Mouse (Mus musculus) E14TG2a.4 (cell line): Measurements from ENCODE around the gene Egfl8.
A peak's percentile ranks its signal among the peaks of the same experiment; 100 is the strongest.

Experiments
- H3K27me3 ChIP-seq: 2 replicates; pipeline ENCODE4 v1.6.1; 2014; ENCODE audit warnings: low read length, control low read depth; ENCODE audit not compliant: insufficient read depth
- H3K36me3 ChIP-seq: 2 replicates; pipeline ENCODE4 v1.6.1; 2014; ENCODE audit warnings: low read length, control low read depth; ENCODE audit not compliant: insufficient read depth
- H3K4me1 ChIP-seq: replicated peaks from 2 replicates; pipeline ENCODE4 v1.6.1; 2014; ENCODE audit warnings: low read depth, low read length, control low read depth
- H3K4me3 ChIP-seq: replicated peaks from 2 replicates; pipeline ENCODE4 v1.5.1; 2014; ENCODE audit warnings: mild to moderate bottlenecking, low read length
- H3K9me3 ChIP-seq: 2 replicates; pipeline ENCODE4 v1.6.1; 2014; ENCODE audit warnings: low read length, control low read depth
- CTCF ChIP-seq: conservative IDR thresholded peaks from 2 replicates; pipeline ENCODE4 v1.5.1; 2014; ENCODE audit warnings: low read length
- NANOG ChIP-seq: IDR thresholded peaks from 2 replicates; pipeline ENCODE4 v1.6.1; 2014; ENCODE audit warnings: borderline replicate concordance, low read length, mixed read lengths
- POU5F1 ChIP-seq: IDR thresholded peaks from 2 replicates; pipeline ENCODE4 v1.6.1; 2014; ENCODE audit warnings: low read length, borderline replicate concordance

Gene Egfl8

GRCm38 (mm10) chr17:34585877-34586771 lies 29.6 kb downstream of the Egfl8 start:
- H3K4me1 ChIP-seq, result peaks cover 79% of the 10 kb centered on the region
- H3K27me3 ChIP-seq, result no peaks in the 10 kb centered on the region
- peaks cover 8% of the 10 kb centered on the region; the same call in 1 of the 2 replicates for H3K9me3 ChIP-seq
- H3K36me3 ChIP-seq, result peaks cover 39% of the 10 kb centered on the region
- peak overlapping the region; percentile 91 for H3K4me3 ChIP-seq
- no peak for TF ChIP-seq NANOG
- no peak for TF ChIP-seq POU5F1
- no peak for TF ChIP-seq CTCF

- peaks cover 8% of the 10 kb centered on the region; the same call in 1 of the 2 replicates for H3K9me3 ChIP-seq
- H3K4me1 ChIP-seq, result peaks cover 69% of the 10 kb centered on the region
- H3K27me3 ChIP-seq, result no peaks in the 10 kb centered on the region
- peaks cover 49% of the 10 kb centered on the region for H3K36me3 ChIP-seq
- no peak overlapping the region for H3K4me3 ChIP-seq
- TF ChIP-seq POU5F1 (no peak), NANOG (no peak), CTCF (no peak)
These were observed 30.6 kb downstream of the Egfl8 start for GRCm38 (mm10) chr17:34585121-34585520.

DNA sequence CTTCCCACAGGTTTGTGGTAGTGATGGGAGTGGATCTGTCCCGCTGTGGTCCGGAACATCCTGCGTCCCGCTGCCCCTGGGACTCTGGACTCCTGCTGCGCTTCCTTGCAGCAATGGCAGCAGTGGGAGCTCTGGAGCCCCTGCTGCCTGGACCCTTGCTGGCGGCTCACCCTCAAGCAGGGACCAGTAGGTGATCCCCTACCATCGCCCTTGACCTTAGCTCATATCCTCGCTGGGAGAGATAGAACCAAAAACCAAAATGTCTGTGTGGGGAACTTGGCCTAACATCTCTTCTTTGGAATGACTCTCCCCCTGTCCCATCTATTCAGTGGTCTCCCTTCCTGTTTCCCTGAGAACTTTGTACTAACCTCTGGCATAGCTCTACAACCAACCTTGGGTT lies 32.0 kb downstream of the Egfl8 start:
- no peaks in the 10 kb centered on the region for H3K27me3 ChIP-seq
- H3K36me3 ChIP-seq, result peaks cover 59% of the 10 kb centered on the region
- 0 out of 2 replicates have a peak overlapping the region, but pooled peaks have one; percentile 21 for H3K4me3 ChIP-seq
- peaks cover 57% of the 10 kb centered on the region for H3K4me1 ChIP-seq
- no peak for TF ChIP-seq CTCF
- TF ChIP-seq NANOG, result no peak
- no peak for TF ChIP-seq POU5F1
- peaks cover 8% of the 10 kb centered on the region; the same call in 1 of the 2 replicates for H3K9me3 ChIP-seq

GRCm38 (mm10) chr17:34583397-34583796 lies 32.4 kb downstream of the Egfl8 start:
- Histone ChIP-seq H3K27me3 (no peaks in the 10 kb centered on the region), H3K9me3 (peaks cover 8% of the 10 kb centered on the region; the same call in 1 of the 2 replicates), H3K36me3 (peaks cover 63% of the 10 kb centered on the region), H3K4me1 (peaks cover 53% of the 10 kb centered on the region), H3K4me3 (0 out of 2 replicates have a peak overlapping the region, but pooled peaks have one; percentile 21)
- TF ChIP-seq POU5F1, result no peak
- TF ChIP-seq CTCF, result no peak
- no peak for TF ChIP-seq NANOG

DNA sequence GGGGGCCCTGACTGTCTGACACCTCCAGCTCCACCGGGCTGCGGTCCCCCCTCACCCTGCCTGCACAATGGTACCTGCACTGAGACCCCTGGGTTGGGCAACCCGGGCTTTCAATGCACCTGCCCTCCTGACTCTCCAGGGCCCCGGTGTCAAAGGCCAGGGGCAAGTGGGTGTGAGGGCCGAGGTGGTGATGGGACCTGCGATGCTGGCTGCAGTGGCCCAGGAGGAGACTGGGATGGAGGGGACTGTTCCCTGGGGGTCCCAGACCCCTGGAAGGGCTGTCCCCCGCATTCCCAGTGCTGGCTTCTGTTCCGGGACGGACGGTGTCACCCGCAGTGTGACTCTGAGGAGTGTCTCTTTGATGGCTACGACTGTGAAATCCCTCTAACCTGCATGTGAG lies 33.2 kb downstream of the Egfl8 start:
- Histone ChIP-seq H3K9me3 (peaks cover 8% of the 10 kb centered on the region; the same call in 1 of the 2 replicates), H3K36me3 (peaks cover 72% of the 10 kb centered on the region), H3K4me3 (no peak overlapping the region), H3K27me3 (no peaks in the 10 kb centered on the region), H3K4me1 (peaks cover 46% of the 10 kb centered on the region)
- TF ChIP-seq POU5F1 (no peak), CTCF (no peak), NANOG (no peak)

GRCm38 (mm10) chr17:34578070-34578469 lies 37.7 kb downstream of the Egfl8 start:
- no peaks in the 10 kb centered on the region for H3K27me3 ChIP-seq
- H3K36me3 ChIP-seq, result peaks cover 94% of the 10 kb centered on the region
- no peak overlapping the region for H3K4me3 ChIP-seq
- H3K9me3 ChIP-seq, result peaks cover 8% of the 10 kb centered on the region; the same call in 1 of the 2 replicates
- TF ChIP-seq POU5F1 (no peak), CTCF (no peak), NANOG (no peak)
- peaks cover 26% of the 10 kb centered on the region for H3K4me1 ChIP-seq

- no peaks in the 10 kb centered on the region for H3K27me3 ChIP-seq
- H3K36me3 ChIP-seq, result peaks cover 95% of the 10 kb centered on the region
- H3K9me3 ChIP-seq, result 0 out of 2 replicates have a peak, but pooled peaks cover 3% of the 10 kb centered on the region
- H3K4me3 ChIP-seq, result no peak overlapping the region
- TF ChIP-seq NANOG (no peak), CTCF (no peak), POU5F1 (no peak)
- H3K4me1 ChIP-seq, result peaks cover 31% of the 10 kb centered on the region
These were observed 39.2 kb downstream of the Egfl8 start for GRCm38 (mm10) chr17:34576577-34576976.

DNA sequence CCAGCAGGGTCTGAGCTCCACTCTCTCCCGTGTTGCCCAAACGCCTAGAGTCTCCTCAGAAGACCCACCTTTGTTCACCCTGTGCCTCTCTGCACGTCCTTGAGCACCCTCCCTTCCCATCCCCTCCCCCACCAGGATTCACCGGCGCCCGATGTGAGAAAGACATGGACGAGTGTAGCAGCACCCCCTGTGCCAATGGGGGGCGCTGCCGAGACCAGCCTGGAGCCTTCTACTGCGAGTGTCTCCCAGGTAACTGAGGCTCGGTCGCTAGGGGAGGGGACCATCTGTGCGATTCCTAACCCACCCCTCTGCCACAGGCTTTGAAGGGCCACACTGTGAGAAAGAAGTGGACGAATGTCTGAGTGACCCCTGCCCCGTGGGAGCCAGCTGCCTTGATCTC lies 43.4 kb downstream of the Egfl8 start:
- TF ChIP-seq CTCF, result peak; percentile 54; the same call in 1 of the 2 replicates
- TF ChIP-seq POU5F1, result no peak
- no peak for TF ChIP-seq NANOG
- H3K4me3 ChIP-seq, result peak overlapping the region; percentile 48

More for the DNA sequence above, 43.4 kb downstream of the Egfl8 start:
- no peaks in the 10 kb centered on the region for H3K9me3 ChIP-seq
- no peaks in the 10 kb centered on the region for H3K27me3 ChIP-seq
- H3K4me1 ChIP-seq, result peaks cover 56% of the 10 kb centered on the region
- peaks cover 97% of the 10 kb centered on the region for H3K36me3 ChIP-seq
